Mouse (Mus musculus) heart, embryonic 12.5 days (tissue): ENCODE measurements around the gene Ccdc105. TPM values are rescaled to one million over a fixed set of nuclear protein-coding genes. Genes with fewer than 3 reads are reported as not detected.
A peak's percentile ranks its signal among the peaks of the same experiment; 100 is the strongest.

Source experiments
- ATAC-seq: fragments of 200-750 bp; cut with Nextera tagmentation; 2 replicates; pipeline ENCODE4 v1.8.0; 2017; ENCODE audit warnings: moderate TSS enrichment, moderate library complexity; ENCODE audit not compliant: insufficient number of reproducible peaks, low FRiP score
- H3K27ac ChIP-seq: fragments of 300-500 bp; sonication (generic); 2 replicates; pipeline ENCODE4 v1.5.1; 2016; ENCODE audit warnings: mild to moderate bottlenecking, moderate library complexity; ENCODE audit not compliant: poor library complexity, severe bottlenecking
- H3K27me3 ChIP-seq: fragments of 300-500 bp; sonication (generic); replicated peaks from 2 replicates; pipeline ENCODE4 v1.6.1; 2016; ENCODE audit warnings: mild to moderate bottlenecking, moderate library complexity
- H3K36me3 ChIP-seq: fragments of 300-500 bp; sonication (generic); 2 replicates; pipeline ENCODE4 v1.6.1; 2016; ENCODE audit warnings: mild to moderate bottlenecking, moderate library complexity
- H3K4me1 ChIP-seq: fragments of 300-500 bp; sonication (generic); replicated peaks from 2 replicates; pipeline ENCODE4 v1.6.1; 2016; ENCODE audit warnings: mild to moderate bottlenecking
- H3K4me2 ChIP-seq: fragments of 300-500 bp; sonication (generic); 2 replicates; pipeline ENCODE4 v1.6.1; 2016; ENCODE audit warnings: mild to moderate bottlenecking, moderate library complexity
- H3K4me3 ChIP-seq: fragments of 300-500 bp; sonication (generic); 2 replicates; pipeline ENCODE4 v1.5.1; 2016; ENCODE audit warnings: mild to moderate bottlenecking
- H3K9ac ChIP-seq: fragments of 300-500 bp; sonication (generic); 2 replicates; pipeline ENCODE4 v1.6.1; 2016; ENCODE audit warnings: mild to moderate bottlenecking, moderate library complexity
- H3K9me3 ChIP-seq: fragments of 300-500 bp; sonication (generic); replicated peaks from 2 replicates; pipeline ENCODE4 v1.6.1; 2016; ENCODE audit warnings: mild to moderate bottlenecking, moderate library complexity
- WGBS: fragments of 180-500 bp; shearing (Covaris S2); methylation state at CpG from one replicate; pipeline ENCODE4 v1.1.7; 2016; 5-methylcytosine and 5-hydroxymethylcytosine counted together
- polyA plus RNA-seq: library from polyadenylated mRNA; unstranded; fragments of >200 nt; fragmentation: Nextera tagmentation; extraction: Ambion mirVana; gene quantifications from 2 replicates; pipeline ENCODE4 v1.2.1, GENCODE M21; 2016

The Ccdc105 gene
- polyA plus RNA-seq, 1 experiment from 2014 or later = not detected

DNA sequence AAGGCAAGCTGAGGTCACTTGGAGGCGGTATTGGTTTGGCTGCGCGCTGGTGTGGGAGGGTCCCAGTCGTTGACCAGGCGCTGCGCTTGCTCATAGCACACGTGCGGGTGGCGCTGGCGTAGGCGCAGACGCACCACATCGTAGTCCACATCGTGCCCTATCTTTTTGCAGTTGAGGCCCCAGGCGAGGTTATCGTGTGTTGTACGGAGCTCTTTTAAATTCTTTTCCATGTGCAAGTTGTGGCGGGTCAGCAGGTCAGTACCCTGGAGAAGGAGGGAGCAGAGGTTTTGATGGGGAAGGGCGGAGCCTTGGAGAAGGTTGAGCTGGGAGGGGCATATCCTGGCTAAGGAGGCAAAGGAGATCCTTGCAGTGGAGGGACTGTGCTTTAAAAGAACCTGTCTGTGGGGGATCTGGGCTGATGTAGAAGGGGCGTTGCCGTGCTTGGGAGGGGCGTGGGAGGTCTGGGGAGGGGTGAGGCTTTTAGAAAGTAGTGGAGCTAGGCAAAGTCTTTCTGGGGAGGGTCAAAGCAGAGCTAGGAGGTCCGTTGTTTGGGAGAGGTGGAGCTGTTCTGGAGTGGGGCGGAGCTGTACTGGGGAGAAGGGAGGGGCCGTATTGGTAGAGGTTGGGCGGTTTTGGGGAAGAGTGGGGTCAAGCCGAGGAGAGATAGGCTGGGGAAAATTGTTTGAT lies 5.7 kb downstream of the Ccdc105 start:
- WGBS = 2% methylated on average over 27 of the region's 27 CpGs
- peak; percentile 51 for ATAC-seq
- Histone ChIP-seq H3K27me3 (peaks cover 34% of the 10 kb centered on the region), H3K4me3 (peak overlapping the region; percentile 35), H3K9me3 (no peaks in the 10 kb centered on the region), H3K9ac (no peak overlapping the region), H3K4me2 (peak overlapping the region; percentile 67), H3K36me3 (no peaks in the 10 kb centered on the region), H3K27ac (no peak overlapping the region), H3K4me1 (peaks cover 7% of the 10 kb centered on the region; the same call in 1 of the 2 replicates)

- Histone ChIP-seq H3K9me3 (no peaks in the 10 kb centered on the region), H3K27me3 (peaks cover 20% of the 10 kb centered on the region), H3K9ac (no peak overlapping the region), H3K4me1 (peaks cover 7% of the 10 kb centered on the region; the same call in 1 of the 2 replicates), H3K27ac (no peak overlapping the region), H3K36me3 (no peaks in the 10 kb centered on the region), H3K4me2 (no peak overlapping the region), H3K4me3 (no peak overlapping the region)
- ATAC-seq = no peak
- 47% methylated on average over 4 of the region's 4 CpGs for WGBS
Measured at GRCm38 (mm10) chr10:78745453-78746232, 7.2 kb downstream of the Ccdc105 start.

GRCm38 (mm10) chr10:78743721-78744120 lies 9.1 kb downstream of the Ccdc105 start:
- Histone ChIP-seq H3K27ac (no peak overlapping the region), H3K4me2 (no peak overlapping the region), H3K9ac (no peak overlapping the region), H3K4me3 (no peak overlapping the region), H3K9me3 (no peaks in the 10 kb centered on the region), H3K4me1 (peaks cover 7% of the 10 kb centered on the region; the same call in 1 of the 2 replicates), H3K36me3 (no peaks in the 10 kb centered on the region), H3K27me3 (peaks cover 14% of the 10 kb centered on the region)
- ATAC-seq = no peak

GRCm38 (mm10) chr10:78739821-78740220 lies 13.0 kb downstream of the Ccdc105 start:
- Histone ChIP-seq H3K9me3 (no peaks in the 10 kb centered on the region), H3K4me3 (no peak overlapping the region), H3K4me1 (no peaks in the 10 kb centered on the region), H3K27me3 (no peaks in the 10 kb centered on the region), H3K9ac (no peak overlapping the region), H3K27ac (no peak overlapping the region), H3K36me3 (no peaks in the 10 kb centered on the region), H3K4me2 (no peak overlapping the region)
- ATAC-seq = no peak
- WGBS = 67% methylated on average over 4 of the region's 4 CpGs

DNA sequence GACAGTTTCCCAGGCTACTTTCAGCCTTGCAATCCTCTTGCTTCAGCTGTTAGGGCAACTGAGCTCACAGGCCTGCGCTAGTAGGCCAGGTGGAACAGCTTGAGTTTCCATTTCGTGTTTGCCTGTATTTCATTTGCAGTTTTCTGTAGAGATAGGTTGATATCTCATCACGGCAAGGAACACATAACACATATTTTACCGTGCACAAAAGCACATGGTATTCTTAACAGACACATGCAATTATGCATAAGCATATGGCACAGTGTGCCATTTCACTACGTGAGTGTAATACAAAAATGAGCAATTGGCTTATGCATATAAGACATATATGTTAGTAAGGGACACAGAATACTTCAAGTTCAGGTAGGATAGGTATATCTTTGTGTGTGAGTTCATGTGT lies 25.0 kb downstream of the Ccdc105 start:
- H3K4me3 ChIP-seq = no peak overlapping the region

DNA sequence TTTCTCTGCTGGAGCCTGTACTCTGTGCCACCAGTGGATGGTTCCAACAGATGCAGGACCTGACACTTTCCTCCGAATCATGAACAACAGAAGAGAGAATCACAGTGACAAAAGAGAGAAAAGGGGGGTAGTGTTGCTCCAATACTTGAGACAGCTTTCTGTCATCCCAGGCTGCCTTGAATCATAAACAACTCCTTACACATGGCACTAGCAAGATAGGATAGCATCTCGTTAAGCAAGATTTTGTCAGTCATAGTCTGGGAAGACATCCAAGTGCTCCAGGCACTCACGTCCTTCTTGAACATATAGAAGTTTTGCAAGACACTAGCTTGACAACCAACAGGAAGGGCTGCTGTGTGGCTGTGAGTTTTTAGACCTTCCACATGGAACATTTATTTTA lies 25.8 kb downstream of the Ccdc105 start:
- no peak for ATAC-seq
- Histone ChIP-seq H3K4me2 (no peak overlapping the region), H3K9ac (no peak overlapping the region), H3K27ac (no peak overlapping the region), H3K36me3 (no peaks in the 10 kb centered on the region), H3K27me3 (no peaks in the 10 kb centered on the region), H3K9me3 (no peaks in the 10 kb centered on the region), H3K4me1 (no peaks in the 10 kb centered on the region), H3K4me3 (no peak overlapping the region)
- WGBS = 52% methylated on average over 3 of the region's 3 CpGs

More for the DNA sequence above, 25.0 kb downstream of the Ccdc105 start:
- ATAC-seq = no peak
- H3K4me2 ChIP-seq = no peak overlapping the region
- no peak overlapping the region for H3K9ac ChIP-seq
- H3K27me3 ChIP-seq = no peaks in the 10 kb centered on the region
- no peak overlapping the region for H3K27ac ChIP-seq
- H3K36me3 ChIP-seq = no peaks in the 10 kb centered on the region
- H3K4me1 ChIP-seq = no peaks in the 10 kb centered on the region
- 78% methylated on average over 5 of the region's 5 CpGs for WGBS
- H3K9me3 ChIP-seq = no peaks in the 10 kb centered on the region

- Histone ChIP-seq H3K4me1 (no peaks in the 10 kb centered on the region), H3K4me3 (no peak overlapping the region), H3K27me3 (no peaks in the 10 kb centered on the region), H3K9me3 (no peaks in the 10 kb centered on the region), H3K4me2 (no peak overlapping the region), H3K27ac (no peak overlapping the region), H3K9ac (no peak overlapping the region), H3K36me3 (no peaks in the 10 kb centered on the region)
- no peak for ATAC-seq
- 48% methylated on average over 2 of the region's 2 CpGs for WGBS
Measured at GRCm38 (mm10) chr10:78723416-78723815, 29.4 kb downstream of the Ccdc105 start.

- Histone ChIP-seq H3K36me3 (no peaks in the 10 kb centered on the region), H3K4me2 (no peak overlapping the region), H3K9me3 (no peaks in the 10 kb centered on the region), H3K4me1 (no peaks in the 10 kb centered on the region), H3K27ac (no peak overlapping the region), H3K4me3 (no peak overlapping the region), H3K9ac (no peak overlapping the region), H3K27me3 (no peaks in the 10 kb centered on the region)
- WGBS = 69% methylated on average over 2 of the region's 2 CpGs
- ATAC-seq = no peak
Measured at GRCm38 (mm10) chr10:78722654-78723053, 30.2 kb downstream of the Ccdc105 start.

DNA sequence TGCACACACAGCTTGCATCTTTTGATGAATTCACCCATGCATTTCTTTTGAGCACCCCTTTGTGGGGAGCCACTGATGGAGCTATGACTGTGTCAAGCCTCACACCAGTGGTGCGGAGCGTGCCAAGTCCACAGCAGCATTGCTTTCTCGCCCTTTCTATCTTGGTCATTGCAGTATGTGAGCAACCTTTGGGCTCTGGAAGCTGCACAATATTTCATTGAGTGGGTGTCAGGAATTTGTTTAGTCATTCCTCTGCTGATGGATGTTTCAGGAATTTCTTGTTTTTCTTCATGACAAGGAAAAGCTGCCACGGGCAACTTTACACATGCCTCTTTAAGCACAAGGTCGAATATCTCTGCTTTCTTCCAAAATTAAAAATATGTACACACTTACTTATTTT lies 30.8 kb downstream of the Ccdc105 start:
- Histone ChIP-seq H3K36me3 (no peaks in the 10 kb centered on the region), H3K27ac (no peak overlapping the region), H3K27me3 (no peaks in the 10 kb centered on the region), H3K4me2 (no peak overlapping the region), H3K9ac (no peak overlapping the region), H3K4me1 (no peaks in the 10 kb centered on the region), H3K4me3 (no peak overlapping the region), H3K9me3 (no peaks in the 10 kb centered on the region)
- ATAC-seq = no peak
- WGBS = 79% methylated on average over 5 of the region's 5 CpGs

DNA sequence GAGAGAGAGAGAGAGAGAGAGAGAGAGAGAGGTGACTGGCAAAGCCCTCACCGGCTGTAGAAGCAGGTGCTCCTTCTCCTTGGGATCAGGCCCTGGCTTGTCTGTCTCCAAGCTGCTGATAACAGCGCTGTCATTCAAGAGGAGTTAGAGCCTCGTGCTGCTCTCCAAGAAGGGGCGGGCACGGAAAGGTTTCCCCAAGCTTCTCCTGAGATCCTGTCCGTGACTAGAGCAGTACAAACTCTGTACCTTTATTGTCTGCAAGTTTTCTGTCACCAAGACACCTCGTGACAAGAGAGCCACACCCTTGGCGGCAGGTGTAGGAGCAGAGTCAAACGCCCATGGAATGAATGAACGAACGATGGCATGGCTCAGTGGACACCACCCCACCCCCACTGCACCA lies 34.8 kb downstream of the Ccdc105 start, which contains the start of gene Casp14:
Gene Casp14 (minus strand): TSS at position 239 of the 400 bp plus-strand sequence.
- no peaks in the 10 kb centered on the region for H3K4me1 ChIP-seq
- H3K9ac ChIP-seq = no peak within 1 kb of the TSS
- no peak for ATAC-seq
- no peak within 1 kb of the TSS for H3K4me2 ChIP-seq
- no peaks in the 10 kb centered on the region for H3K9me3 ChIP-seq
- H3K27ac ChIP-seq = no peak within 1 kb of the TSS
- 45% methylated on average over 11 of the region's 11 CpGs for WGBS
- no peak within 1 kb of the TSS for H3K4me3 ChIP-seq
- no peaks in the 10 kb centered on the region for H3K36me3 ChIP-seq
- H3K27me3 ChIP-seq = no peaks in the 10 kb centered on the region

DNA sequence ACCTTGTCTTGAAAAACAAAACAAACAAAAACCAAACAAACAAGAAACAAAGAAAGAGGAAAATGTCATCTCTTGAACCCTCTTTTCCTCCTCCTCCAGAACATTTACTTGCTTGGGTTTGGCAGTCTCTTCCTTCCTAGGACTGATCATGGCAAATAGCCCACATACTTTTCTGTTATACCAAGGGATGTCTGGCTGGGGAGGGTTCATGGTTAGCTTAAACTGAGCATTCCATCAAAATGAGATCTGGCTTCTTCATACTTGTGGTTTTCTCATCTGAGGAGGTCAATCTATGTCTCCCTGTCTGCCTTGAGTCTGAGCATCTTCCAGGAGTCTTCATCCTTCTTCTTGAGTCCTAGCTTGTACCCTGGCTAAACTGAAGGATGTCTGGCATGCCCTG lies 36.6 kb downstream of the Ccdc105 start:
- Histone ChIP-seq H3K4me3 (no peak overlapping the region), H3K9ac (no peak overlapping the region), H3K36me3 (no peaks in the 10 kb centered on the region), H3K4me1 (no peaks in the 10 kb centered on the region), H3K27me3 (no peaks in the 10 kb centered on the region), H3K27ac (no peak overlapping the region), H3K4me2 (no peak overlapping the region), H3K9me3 (no peaks in the 10 kb centered on the region)
- ATAC-seq = no peak
